Mouse (Mus musculus) embryo, embryonic 10.5 days (tissue): ENCODE data around the gene Pla2g2e.

ENCODE experiments used
- DNase-seq: peaks from one replicate; pipeline ENCODE4 v3.0.0-alpha.2; 2015; ENCODE audit warnings: low spot score

Pla2g2e gene

GRCm38 (mm10) chr4:138877731-138878130 lies at the start of gene Pla2g2e:
Pla2g2e (plus strand) TSS chr4:138877942.
- no peak for DNase-seq

- no peak for DNase-seq
Measured at GRCm38 (mm10) chr4:138839806-138840205, 37.9 kb upstream of the Pla2g2e start.

GRCm38 (mm10) chr4:138840726-138841125 lies 37.0 kb upstream of the Pla2g2e start:
- no peak for DNase-seq

DNA sequence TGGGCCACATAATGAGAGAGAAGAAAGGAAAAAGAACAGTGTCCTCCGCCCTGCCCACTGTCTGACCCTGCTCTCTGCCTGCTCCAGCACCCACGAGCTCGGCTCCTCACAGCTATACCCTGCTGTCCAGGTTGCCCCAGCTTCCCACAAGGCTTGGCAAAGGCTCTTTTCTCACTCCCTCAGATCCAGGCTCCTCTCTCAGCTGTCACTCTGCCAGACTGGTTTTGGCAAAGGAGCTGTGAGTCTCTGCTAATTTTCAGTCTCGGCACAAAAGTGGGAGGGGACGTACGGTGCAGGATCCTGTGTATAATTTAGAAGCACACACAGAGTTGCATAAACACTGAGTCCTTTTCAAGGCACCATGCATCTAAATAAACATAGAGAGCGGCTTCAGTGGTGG lies 36.4 kb upstream of the Pla2g2e start:
- DNase-seq = no peak

DNA sequence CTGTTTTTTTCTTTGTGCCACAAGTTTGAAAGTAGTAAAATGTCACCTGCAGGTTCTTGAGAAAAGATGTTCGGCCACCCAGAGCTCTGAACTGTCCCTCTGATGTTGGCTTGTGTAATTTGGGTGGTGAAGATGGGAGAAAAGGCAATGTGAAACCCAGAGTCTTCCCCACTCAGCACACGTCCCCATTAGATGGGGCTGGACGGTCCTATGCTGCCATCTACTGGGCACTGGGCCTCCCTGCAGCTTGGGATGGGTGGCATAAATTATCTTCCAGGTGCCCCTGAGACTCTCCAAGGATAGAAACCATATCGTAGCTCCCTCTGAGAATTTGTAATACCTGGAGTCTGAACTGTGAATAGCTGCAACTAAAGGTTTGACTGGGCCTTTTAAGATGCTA lies 26.3 kb upstream of the Pla2g2e start:
- DNase-seq = peak; percentile 86

- DNase-seq = no peak
Measured at GRCm38 (mm10) chr4:138852961-138853360, 24.8 kb upstream of the Pla2g2e start.

DNA sequence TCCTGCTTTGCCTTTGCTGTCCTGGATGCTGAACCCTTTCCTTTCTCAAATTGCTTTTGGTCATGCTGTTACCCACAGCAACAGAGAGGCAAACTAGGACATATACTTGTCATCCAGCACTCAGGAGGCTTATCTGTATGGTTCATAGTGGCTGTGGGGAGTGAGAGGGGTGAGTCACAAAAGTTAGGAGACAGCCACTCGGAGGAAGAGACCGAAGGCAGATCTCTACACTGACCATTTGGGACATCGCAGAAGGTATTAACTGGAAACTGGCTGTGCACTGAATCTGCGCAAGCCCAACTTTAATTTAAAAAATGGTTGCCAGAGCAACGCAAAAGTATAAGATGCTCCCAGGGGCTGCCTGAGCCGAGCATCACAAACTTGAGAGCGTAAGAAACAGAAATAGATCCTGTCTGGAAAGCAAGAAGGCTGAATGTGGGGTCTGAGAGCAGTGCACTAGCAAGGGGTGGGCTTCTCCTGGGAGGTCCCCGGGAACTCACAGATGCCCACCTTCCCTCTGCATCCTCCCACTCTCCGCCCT lies 22.6 kb upstream of the Pla2g2e start:
- DNase-seq = no peak

GRCm38 (mm10) chr4:138856491-138856890 lies 21.3 kb upstream of the Pla2g2e start:
- DNase-seq = peak; percentile 90

GRCm38 (mm10) chr4:138857576-138857975 lies 20.2 kb upstream of the Pla2g2e start:
- DNase-seq = no peak

DNA sequence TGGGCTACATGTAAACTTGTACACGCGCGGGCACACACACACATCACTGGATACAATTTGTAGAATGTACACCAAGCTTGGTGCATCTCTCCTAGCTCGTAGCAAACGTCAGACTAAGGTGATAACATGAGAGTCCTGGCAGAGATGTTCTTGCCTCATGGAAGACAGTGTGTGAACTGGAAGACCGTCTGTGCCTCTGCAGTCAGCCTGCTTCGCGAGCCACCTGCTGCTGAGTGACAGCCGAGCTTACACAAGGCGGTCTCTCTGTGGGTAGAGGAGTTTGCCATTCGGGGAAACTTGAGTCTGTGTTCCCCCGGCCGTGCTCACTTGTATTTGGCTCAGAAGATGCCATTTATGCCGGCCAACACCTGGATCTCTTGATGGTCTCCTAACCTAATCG lies 19.3 kb upstream of the Pla2g2e start:
- DNase-seq = no peak

DNA sequence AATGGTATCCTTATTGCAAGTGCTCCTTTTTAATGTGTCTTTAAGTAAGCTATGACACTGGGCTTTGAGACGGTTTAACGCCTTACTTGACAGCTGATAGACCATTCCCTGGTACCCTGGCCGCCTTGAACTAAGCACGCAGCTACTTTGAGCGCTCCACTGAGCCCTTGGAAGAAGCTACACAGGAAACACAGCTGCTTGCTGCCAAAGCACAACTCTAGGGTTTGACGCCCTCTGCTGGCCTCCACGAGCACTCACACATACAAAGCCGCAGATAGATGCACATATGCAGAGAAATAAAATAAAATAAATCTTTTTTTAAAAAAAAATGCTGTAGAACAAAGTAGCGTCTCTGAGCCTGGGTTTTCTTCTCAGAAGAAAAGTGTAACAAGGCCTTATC lies 18.5 kb upstream of the Pla2g2e start:
- DNase-seq = peak; percentile 82

DNA sequence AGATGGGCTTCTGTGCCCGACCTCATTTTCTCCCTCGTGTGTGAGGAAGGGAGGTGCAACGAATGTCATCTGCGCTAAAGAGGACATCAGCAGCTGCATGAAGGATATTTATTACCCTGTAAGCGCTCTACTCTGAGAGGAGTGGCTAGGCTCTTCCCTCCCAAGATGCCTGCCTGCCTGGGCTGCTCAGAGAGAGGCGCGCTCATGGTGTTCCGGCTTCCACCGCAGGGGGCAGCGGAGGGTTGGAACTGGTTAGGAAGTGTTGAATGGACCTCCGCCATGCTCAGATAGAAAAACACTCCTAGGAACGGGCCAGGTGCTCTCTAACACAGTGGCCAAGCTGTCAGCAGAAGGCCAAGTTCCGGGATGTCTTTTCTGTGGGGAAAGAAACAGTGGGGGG lies 18.0 kb upstream of the Pla2g2e start:
- DNase-seq = peak; percentile 89

DNA sequence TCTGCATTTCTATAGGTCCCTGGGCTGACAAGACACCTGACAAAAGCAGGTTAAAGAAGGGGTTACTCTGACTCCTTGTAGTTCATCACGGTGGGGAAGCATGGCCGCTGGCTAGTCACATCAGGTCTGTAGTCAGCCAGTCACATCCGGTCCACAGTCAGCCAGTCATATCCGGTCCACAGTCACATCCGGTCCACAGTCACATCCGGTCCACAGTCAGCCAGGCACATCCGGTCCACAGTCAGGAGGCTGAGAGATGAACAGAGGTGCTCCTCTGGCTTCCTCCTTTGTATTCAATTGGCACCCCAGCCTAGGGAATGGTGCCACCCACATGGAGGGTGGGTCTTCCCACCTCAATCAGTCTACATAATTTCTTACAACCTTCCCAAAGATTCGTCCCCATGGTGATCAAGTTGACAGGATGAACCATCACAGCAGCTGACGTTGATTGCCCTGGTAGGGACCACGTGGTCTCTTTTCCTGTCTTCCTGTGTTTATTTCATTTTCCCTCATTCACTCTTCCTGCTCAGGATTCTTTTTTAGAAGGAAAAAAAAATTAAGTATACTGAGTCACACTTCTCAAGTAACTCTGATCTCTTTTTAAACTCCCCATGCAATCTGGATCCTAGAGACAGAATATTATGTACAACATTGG lies 14.3 kb upstream of the Pla2g2e start, which contains the start of gene Pla2g5:
TSS of gene Pla2g5 (minus strand) at position 139 of the 655 bp plus-strand sequence.
- DNase-seq = no peak

DNA sequence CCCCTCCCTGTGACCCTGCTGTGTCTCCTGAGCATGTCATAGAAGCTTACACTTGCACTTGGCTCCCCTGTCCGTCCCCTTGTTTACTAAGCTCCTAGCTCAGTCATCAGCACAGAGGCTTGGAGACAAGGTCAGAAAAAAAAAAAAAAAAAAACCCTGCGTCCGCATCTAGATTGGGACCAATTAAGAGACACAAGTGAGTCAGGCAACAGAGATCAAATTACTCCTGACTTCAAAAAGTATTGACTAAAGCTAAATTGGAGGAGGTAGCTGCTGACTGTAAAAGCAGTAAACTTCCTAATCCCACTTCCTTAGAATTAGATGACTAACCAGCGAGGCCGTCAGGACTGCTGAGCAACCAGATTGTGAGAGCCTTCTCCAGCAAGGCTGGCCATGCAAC lies 12.7 kb upstream of the Pla2g2e start:
- no peak for DNase-seq

DNA sequence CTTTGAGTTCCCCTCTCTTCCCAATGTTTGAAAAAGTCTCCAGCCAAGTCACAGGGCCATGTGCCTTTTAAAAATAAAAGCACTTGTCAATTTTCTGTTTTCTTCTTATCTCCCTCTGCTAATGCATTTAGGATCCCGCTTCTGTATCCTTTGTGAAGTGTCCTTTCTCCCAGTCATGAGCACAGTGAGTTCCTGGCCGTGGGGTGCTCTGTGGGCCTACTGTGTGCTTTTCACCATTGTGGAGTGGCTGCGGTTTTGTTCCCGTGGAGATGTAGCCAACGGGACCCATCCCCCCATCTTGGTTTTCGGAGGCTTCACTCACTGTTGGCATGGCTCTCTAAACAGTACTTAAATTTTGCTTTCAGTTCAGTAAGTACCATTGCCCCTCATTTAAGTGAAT lies 11.8 kb upstream of the Pla2g2e start:
- no peak for DNase-seq

GRCm38 (mm10) chr4:138866413-138866812 lies 11.3 kb upstream of the Pla2g2e start:
- peak; percentile 91 for DNase-seq

DNA sequence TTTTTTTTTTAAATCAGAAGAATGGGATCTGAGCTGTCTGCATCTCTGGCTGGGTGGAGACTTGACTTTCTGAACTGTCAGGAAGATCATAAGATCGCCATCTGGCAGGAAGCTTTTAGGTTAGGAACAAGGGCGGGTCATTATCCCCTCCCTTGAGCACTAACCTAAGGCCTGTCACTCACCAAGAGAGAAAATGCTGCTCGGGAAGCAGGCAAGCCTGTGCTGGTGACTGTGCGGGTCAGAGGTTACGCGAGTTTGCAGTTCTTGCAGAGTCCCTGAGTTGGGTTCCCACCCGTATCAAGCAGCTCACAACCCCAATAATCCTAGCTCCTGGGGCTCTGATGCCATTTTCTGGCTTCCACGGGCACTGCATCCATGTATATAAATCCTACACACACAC lies 9.1 kb upstream of the Pla2g2e start:
- peak; percentile 45 for DNase-seq

DNA sequence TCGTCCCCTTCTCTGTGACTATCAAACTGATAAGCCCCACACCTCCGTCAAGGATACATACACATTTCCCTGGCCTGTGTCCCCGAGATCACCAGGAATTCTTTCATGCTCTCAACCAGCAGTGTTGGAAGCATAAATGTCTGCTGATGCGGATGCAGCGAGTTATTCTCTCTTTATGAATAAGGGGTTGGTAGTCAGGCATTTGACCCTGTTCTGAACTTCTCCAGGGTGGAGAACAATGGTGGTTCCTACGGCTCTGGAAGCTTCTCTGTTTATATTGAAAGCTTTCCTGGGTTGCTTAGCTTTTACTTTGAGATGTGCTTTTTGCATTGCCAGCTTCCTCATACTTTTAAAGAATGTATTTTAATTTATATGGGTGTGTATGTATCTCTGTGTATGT lies 3.9 kb upstream of the Pla2g2e start, which contains the start of gene Gm13030:
TSS of gene Gm13030 (minus strand) at position 101 of the 400 bp plus-strand sequence.
- DNase-seq = no peak

- peak; percentile 38 for DNase-seq
Measured at GRCm38 (mm10) chr4:138875275-138875674, 2.5 kb upstream of the Pla2g2e start.

- no peak for DNase-seq
Measured at GRCm38 (mm10) chr4:138875986-138876385, 1.8 kb upstream of the Pla2g2e start.

GRCm38 (mm10) chr4:138878783-138879182 lies 1.0 kb downstream of the Pla2g2e start:
- DNase-seq = no peak

DNA sequence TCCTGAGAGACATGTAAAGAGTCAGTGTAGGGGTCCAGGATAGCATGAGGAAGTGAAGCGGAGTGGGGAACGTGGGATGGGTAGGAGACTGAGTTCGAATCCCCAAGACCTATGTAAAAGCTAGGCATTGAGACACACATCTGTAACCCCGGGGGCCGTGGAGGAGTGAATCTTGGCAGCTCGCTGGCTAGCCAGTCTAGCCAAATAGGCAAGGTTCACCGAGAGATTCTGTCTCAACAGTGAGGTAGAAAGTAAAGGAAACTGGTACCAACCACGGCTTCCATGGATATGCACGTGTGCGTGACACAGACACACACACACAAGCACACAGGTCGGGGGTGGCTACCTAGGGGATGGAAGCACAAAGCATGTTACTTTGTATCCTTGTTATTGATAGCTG lies 2.1 kb downstream of the Pla2g2e start:
- DNase-seq = no peak

DNA sequence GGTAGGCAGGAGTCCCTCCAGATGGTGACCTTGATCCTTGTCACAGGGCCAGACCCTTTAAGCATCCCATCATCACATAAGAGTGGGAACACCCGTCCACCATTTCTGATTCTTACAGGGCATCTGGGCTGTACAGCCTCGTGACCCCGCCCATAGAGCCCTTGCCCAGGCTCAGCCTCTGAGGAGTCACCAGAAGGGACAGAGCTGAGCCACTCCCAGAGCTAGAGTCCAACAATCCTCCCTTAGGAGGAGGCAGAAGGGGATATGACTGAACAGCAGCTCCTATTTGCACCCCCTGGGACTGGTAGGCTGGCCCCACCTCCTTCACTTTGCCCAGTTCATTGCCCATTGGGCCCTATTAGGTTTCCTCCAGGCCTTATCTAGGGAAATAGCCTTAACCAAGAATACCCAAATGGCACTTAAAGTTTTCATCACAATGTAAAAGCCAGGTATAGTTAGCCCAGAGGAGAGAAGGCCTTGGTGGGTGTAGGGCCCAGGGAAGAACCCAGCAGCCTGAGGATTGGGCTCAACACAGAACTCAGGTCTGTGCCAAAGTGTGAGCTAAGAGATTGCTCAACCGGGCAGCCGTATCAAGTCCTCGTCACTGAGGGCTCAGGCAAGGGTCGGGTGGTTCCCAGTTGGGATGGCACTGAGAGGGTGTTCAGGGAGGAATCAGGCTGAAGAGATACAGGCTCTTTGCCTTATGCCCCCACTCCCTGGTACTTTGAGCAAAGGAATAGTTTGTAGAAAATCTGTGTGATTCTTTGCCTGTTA lies 3.3 kb downstream of the Pla2g2e start:
- no peak for DNase-seq
